Mouse (Mus musculus): Measurements from ENCODE around the gene Prpf38b. TPM values are rescaled to one million over a fixed set of nuclear protein-coding genes. Genes with fewer than 3 reads are reported as not detected.

Gene Prpf38b
- polyA plus RNA-seq, 1 experiment from 2014 or later: 50.6 TPM

DNA sequence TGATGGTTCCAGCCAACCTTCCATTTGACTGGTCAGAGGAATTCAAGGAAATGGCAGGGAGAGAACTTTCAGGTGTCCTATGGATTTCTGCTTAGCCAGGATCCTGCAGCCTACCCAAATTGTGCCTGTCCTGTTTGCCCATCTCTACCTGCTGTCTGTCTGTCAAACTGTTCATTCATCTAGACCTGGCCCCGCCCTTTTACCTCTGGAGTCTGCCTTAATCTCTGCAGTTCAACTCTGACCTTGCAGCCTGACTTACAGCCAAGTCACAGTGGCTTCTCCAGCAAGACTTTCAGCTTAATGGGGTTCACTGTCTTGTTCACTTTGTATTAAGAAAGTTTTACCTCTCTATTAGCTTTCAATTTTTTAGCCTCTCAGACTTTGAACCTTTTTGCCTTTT lies 14.8 kb upstream of the Prpf38b start:
- no peaks in the 10 kb centered on the region for H3K27me3 ChIP-seq (replicated peaks; ENCODE audit: control insufficient read depth, insufficient read depth, low read length)
- H3K4me2 ChIP-seq (ENCODE audit: low read length): no peak overlapping the region
- no peak overlapping the region for H3K9ac ChIP-seq (ENCODE audit: low read depth, low read length)
- H3K9me3 ChIP-seq (ENCODE audit: control insufficient read depth, low read length): no peaks in the 10 kb centered on the region
- no peaks in the 10 kb centered on the region for H3K36me3 ChIP-seq (ENCODE audit: control insufficient read depth, insufficient read depth, low read length)
- H3K27ac ChIP-seq (ENCODE audit: low read depth, low read length): no peak overlapping the region
- 58% methylated on average over 1 of the region's 1 CpGs for WGBS
- H3K4me1 ChIP-seq (ENCODE audit: control insufficient read depth, insufficient read depth, low read depth, low read length): no peaks in the 10 kb centered on the region
- H3K4me3 ChIP-seq (ENCODE audit: low read length): no peak overlapping the region
- no peak for ATAC-seq

DNA sequence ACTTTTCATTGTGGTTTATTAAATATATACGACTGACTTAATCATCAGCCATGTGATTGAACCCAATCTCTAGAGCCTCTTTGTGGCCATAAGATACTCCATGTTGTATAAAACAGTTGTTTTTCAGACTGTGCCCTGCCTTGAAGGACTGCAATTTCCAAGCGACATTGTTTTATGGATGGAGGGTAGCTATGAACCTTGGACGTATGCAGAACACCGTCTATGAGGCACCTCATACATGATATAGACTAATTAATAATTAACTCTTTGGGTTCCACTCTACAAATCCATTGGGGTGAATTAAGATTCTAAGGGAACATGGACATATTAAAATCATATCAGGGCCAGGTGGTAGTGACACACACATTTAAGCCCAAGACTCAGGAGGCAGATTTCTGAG lies 14.2 kb upstream of the Prpf38b start:
- ATAC-seq: no peak
- 94% methylated on average over 4 of the region's 4 CpGs for WGBS
- no peaks in the 10 kb centered on the region for H3K9me3 ChIP-seq (ENCODE audit: control insufficient read depth, low read length)
- H3K4me2 ChIP-seq (ENCODE audit: low read length): no peak overlapping the region
- H3K4me3 ChIP-seq (ENCODE audit: low read length): no peak overlapping the region
- H3K4me1 ChIP-seq (ENCODE audit: control insufficient read depth, insufficient read depth, low read depth, low read length): no peaks in the 10 kb centered on the region
- no peaks in the 10 kb centered on the region for H3K27me3 ChIP-seq (replicated peaks; ENCODE audit: control insufficient read depth, insufficient read depth, low read length)
- no peak overlapping the region for H3K9ac ChIP-seq (ENCODE audit: low read depth, low read length)
- H3K27ac ChIP-seq (ENCODE audit: low read depth, low read length): no peak overlapping the region
- no peaks in the 10 kb centered on the region for H3K36me3 ChIP-seq (ENCODE audit: control insufficient read depth, insufficient read depth, low read length)

DNA sequence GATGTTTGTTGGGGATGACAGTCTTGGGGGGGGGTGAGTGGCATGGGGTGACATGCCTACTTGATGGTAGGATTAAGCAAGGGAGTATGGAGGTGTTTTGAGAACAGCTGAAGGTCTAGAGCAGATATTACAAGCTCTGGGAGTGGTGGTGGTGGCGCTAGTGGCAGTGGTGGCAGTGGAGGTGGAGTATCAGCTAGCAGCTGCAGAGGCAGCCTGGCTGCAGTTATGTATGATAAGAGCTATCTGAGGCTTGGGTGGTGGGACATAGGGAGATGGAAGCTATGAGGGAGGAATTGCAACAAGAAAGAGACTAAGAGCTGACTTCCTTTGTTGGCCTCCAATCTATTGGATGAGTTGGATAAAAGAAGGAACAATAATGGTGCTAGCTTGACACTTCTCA lies 10.3 kb upstream of the Prpf38b start:
- no peak overlapping the region for H3K27ac ChIP-seq (ENCODE audit: low read depth, low read length)
- no peak overlapping the region for H3K9ac ChIP-seq (ENCODE audit: low read depth, low read length)
- no peak for ATAC-seq
- H3K9me3 ChIP-seq (ENCODE audit: control insufficient read depth, low read length): no peaks in the 10 kb centered on the region
- H3K4me1 ChIP-seq (ENCODE audit: control insufficient read depth, insufficient read depth, low read depth, low read length): no peaks in the 10 kb centered on the region
- no peaks in the 10 kb centered on the region for H3K36me3 ChIP-seq (ENCODE audit: control insufficient read depth, insufficient read depth, low read length)
- no peak overlapping the region for H3K4me3 ChIP-seq (ENCODE audit: low read length)
- 90% methylated on average over 1 of the region's 1 CpGs for WGBS
- no peak overlapping the region for H3K4me2 ChIP-seq (ENCODE audit: low read length)
- no peaks in the 10 kb centered on the region for H3K27me3 ChIP-seq (replicated peaks; ENCODE audit: control insufficient read depth, insufficient read depth, low read length)

DNA sequence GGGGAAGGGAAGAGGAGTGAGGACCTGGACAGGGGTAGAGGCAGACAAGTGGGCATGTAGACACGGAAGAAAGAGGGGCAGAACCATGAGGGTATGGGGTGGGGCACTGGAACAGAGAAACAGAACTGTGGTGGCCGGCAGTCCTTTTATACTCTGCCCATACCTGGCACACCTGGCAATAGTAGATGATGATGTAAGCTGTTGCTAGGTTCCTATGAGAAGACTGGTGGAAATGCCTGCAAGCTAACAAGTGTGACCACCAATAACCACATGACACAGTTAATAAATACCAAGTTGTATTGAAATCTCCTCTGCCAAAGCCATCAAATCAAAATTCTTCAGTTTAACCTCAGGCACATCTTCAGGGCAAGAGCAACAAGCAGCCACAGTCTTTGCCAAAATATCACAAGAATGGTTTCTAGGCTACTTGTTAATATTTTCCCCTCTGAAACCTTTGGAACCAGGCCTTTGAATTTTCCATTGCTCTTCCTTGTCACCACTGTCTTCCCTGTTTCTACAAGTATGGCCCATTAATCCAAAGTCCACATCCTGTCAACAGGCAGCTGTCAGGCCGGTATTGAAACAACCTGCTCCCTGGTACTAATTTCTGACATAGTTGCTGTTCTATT lies 9.0 kb upstream of the Prpf38b start:
- H3K9ac ChIP-seq (ENCODE audit: low read depth, low read length): no peak overlapping the region
- H3K27ac ChIP-seq (ENCODE audit: low read depth, low read length): no peak overlapping the region
- H3K36me3 ChIP-seq (ENCODE audit: control insufficient read depth, insufficient read depth, low read length): no peaks in the 10 kb centered on the region
- H3K9me3 ChIP-seq (ENCODE audit: control insufficient read depth, low read length): no peaks in the 10 kb centered on the region
- H3K4me1 ChIP-seq (ENCODE audit: control insufficient read depth, insufficient read depth, low read depth, low read length): no peaks in the 10 kb centered on the region
- no peak for ATAC-seq
- H3K4me2 ChIP-seq (ENCODE audit: low read length): no peak overlapping the region
- H3K27me3 ChIP-seq (replicated peaks; ENCODE audit: control insufficient read depth, insufficient read depth, low read length): no peaks in the 10 kb centered on the region
- 90% methylated on average over 3 of the region's 3 CpGs for WGBS
- no peak overlapping the region for H3K4me3 ChIP-seq (ENCODE audit: low read length)

DNA sequence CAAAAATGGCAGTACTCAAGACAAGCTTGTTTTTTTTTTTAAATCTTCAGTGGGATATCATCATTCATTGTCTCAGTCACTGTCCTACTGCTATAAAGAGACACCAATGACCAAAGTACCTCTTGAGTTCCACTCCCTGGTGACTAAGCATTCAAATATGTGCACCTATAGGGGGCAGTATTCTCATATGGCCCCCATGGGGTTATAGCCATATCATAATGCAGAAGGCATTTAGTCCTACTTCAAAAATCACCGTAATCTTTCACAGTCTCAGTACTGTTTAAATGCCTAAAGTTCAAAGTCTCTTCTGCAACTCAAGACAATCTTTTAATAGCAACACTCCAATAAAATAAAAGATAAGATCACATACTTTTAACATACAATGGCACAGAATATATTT lies 7.3 kb upstream of the Prpf38b start:
- ATAC-seq: no peak
- Histone ChIP-seq H3K27me3 (replicated peaks; ENCODE audit: control insufficient read depth, insufficient read depth, low read length) (no peaks in the 10 kb centered on the region), H3K4me1 (ENCODE audit: control insufficient read depth, insufficient read depth, low read depth, low read length) (no peaks in the 10 kb centered on the region), H3K36me3 (ENCODE audit: control insufficient read depth, insufficient read depth, low read length) (no peaks in the 10 kb centered on the region), H3K4me2 (ENCODE audit: low read length) (no peak overlapping the region), H3K9me3 (ENCODE audit: control insufficient read depth, low read length) (no peaks in the 10 kb centered on the region), H3K27ac (ENCODE audit: low read depth, low read length) (no peak overlapping the region), H3K4me3 (ENCODE audit: low read length) (no peak overlapping the region), H3K9ac (ENCODE audit: low read depth, low read length) (no peak overlapping the region)
- WGBS: 90% methylated on average over 1 of the region's 1 CpGs

DNA sequence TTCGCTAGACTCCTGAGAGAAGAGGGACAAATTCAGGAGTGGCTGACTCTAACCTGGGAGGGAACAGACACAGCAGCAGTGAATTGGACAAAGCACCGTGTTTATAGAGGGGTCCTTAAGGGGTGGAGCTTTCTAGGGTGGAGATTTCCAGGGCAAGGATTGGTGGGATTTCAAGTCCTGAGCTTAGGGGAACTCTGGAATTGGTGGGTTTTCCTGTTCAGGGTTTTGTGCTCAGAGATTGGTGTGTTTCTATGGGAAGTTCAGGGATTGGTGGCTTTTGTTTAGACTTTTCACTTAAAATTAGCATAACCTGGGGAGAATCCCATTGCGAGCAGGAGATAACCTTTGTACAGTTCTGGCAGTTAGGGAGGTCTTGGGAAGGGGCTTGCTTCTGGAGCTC lies 6.5 kb upstream of the Prpf38b start:
- Histone ChIP-seq H3K4me2 (ENCODE audit: low read length) (no peak overlapping the region), H3K4me3 (ENCODE audit: low read length) (no peak overlapping the region), H3K4me1 (ENCODE audit: control insufficient read depth, insufficient read depth, low read depth, low read length) (no peaks in the 10 kb centered on the region), H3K9me3 (ENCODE audit: control insufficient read depth, low read length) (no peaks in the 10 kb centered on the region), H3K27me3 (replicated peaks; ENCODE audit: control insufficient read depth, insufficient read depth, low read length) (no peaks in the 10 kb centered on the region), H3K27ac (ENCODE audit: low read depth, low read length) (no peak overlapping the region), H3K9ac (ENCODE audit: low read depth, low read length) (no peak overlapping the region), H3K36me3 (ENCODE audit: control insufficient read depth, insufficient read depth, low read length) (no peaks in the 10 kb centered on the region)
- no peak for ATAC-seq
- WGBS: 61% methylated on average over 3 of the region's 3 CpGs

DNA sequence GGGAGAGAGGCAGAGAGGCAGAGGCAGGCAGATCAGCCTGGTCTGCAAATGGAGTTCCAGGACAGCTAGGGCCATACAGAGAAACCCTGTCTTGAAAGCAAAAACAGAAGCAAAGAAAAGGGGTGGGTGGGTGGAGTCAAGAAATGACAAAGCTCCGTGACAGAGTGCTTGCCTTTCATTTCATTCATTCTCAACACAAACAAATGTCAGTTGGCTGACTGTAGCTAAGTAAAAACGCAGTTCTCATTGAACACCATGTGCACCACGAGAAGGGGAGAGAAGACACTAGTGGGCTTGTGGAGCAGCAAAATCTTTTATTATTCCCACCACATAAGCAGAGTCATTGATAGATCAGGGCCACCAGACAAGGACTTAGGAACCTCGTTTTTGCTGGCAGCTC lies 5.3 kb upstream of the Prpf38b start:
- H3K4me1 ChIP-seq (ENCODE audit: control insufficient read depth, insufficient read depth, low read depth, low read length): peaks cover 3% of the 10 kb centered on the region
- H3K27ac ChIP-seq (ENCODE audit: low read depth, low read length): no peak overlapping the region
- 28% methylated on average over 4 of the region's 4 CpGs for WGBS
- no peak overlapping the region for H3K4me3 ChIP-seq (ENCODE audit: low read length)
- no peak overlapping the region for H3K4me2 ChIP-seq (ENCODE audit: low read length)
- no peak overlapping the region for H3K9ac ChIP-seq (ENCODE audit: low read depth, low read length)
- H3K36me3 ChIP-seq (ENCODE audit: control insufficient read depth, insufficient read depth, low read length): no peaks in the 10 kb centered on the region
- H3K9me3 ChIP-seq (ENCODE audit: control insufficient read depth, low read length): no peaks in the 10 kb centered on the region
- ATAC-seq: no peak
- no peaks in the 10 kb centered on the region for H3K27me3 ChIP-seq (replicated peaks; ENCODE audit: control insufficient read depth, insufficient read depth, low read length)

DNA sequence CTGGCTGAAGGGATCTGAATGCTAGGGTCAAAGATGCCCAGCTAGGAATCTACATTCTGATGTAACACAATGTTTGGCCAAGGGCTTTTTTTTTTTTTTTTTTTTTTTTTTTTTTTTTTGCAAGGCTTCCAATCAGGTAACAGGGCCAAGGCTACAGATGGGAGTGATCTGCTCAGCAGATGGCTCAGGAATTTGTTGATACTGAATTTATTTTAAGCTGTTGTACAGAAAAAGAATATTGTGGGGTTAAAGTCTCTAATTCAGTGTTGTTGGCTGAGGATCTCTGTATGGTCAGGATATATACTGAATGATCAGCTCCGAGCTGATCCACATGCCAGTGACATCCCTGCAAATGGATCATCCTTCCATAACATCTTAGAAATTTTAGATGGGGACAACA lies 4.5 kb upstream of the Prpf38b start:
- Histone ChIP-seq H3K4me2 (ENCODE audit: low read length) (no peak overlapping the region), H3K9ac (ENCODE audit: low read depth, low read length) (no peak overlapping the region), H3K9me3 (ENCODE audit: control insufficient read depth, low read length) (no peaks in the 10 kb centered on the region), H3K4me3 (ENCODE audit: low read length) (no peak overlapping the region), H3K36me3 (ENCODE audit: control insufficient read depth, insufficient read depth, low read length) (no peaks in the 10 kb centered on the region), H3K27me3 (replicated peaks; ENCODE audit: control insufficient read depth, insufficient read depth, low read length) (no peaks in the 10 kb centered on the region), H3K27ac (ENCODE audit: low read depth, low read length) (no peak overlapping the region), H3K4me1 (ENCODE audit: control insufficient read depth, insufficient read depth, low read depth, low read length) (peaks cover 3% of the 10 kb centered on the region)
- no peak for ATAC-seq
- 93% methylated on average over 1 of the region's 1 CpGs for WGBS

DNA sequence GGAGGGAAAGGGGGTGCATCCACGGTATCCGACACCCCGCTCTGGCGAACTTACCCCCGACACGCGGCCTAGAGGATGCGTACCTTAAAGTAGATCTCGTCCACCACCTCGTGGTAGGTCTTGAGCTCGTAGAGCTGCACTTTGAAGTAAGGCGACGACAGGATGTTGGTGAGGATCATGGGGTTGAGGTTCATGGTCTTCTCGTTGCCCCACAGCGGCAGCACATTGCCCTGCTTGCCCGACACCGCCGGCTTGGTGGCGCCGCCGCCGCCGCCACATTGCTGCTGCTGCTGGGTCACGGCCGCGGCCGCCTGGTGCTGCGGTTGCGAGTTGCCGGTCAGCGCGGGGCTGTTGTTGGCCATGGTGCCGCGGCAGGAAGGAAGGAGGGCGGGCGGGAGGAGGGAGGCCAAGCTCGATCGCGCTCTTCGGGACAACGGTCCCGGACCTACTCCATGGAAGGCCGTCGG lies 413 bp downstream of the Prpf38b start:
- Histone ChIP-seq H3K9me3 (ENCODE audit: control insufficient read depth, low read length) (no peaks in the 10 kb centered on the region), H3K4me1 (ENCODE audit: control insufficient read depth, insufficient read depth, low read depth, low read length) (peaks cover 19% of the 10 kb centered on the region), H3K9ac (ENCODE audit: low read depth, low read length) (peak overlapping the region; percentile 92), H3K36me3 (ENCODE audit: control insufficient read depth, insufficient read depth, low read length) (no peaks in the 10 kb centered on the region; the same call in 1 of the 2 replicates), H3K27ac (ENCODE audit: low read depth, low read length) (peak overlapping the region; percentile 95), H3K27me3 (replicated peaks; ENCODE audit: control insufficient read depth, insufficient read depth, low read length) (no peaks in the 10 kb centered on the region), H3K4me2 (ENCODE audit: low read length) (peak overlapping the region; percentile 84), H3K4me3 (ENCODE audit: low read length) (peak overlapping the region; percentile 98)
- WGBS: 0% methylated on average over 42 of the region's 44 CpGs
- ATAC-seq: peak; percentile 92

All from hindbrain, embryonic 16.5 days (tissue).